In the genomic region with DNA sequence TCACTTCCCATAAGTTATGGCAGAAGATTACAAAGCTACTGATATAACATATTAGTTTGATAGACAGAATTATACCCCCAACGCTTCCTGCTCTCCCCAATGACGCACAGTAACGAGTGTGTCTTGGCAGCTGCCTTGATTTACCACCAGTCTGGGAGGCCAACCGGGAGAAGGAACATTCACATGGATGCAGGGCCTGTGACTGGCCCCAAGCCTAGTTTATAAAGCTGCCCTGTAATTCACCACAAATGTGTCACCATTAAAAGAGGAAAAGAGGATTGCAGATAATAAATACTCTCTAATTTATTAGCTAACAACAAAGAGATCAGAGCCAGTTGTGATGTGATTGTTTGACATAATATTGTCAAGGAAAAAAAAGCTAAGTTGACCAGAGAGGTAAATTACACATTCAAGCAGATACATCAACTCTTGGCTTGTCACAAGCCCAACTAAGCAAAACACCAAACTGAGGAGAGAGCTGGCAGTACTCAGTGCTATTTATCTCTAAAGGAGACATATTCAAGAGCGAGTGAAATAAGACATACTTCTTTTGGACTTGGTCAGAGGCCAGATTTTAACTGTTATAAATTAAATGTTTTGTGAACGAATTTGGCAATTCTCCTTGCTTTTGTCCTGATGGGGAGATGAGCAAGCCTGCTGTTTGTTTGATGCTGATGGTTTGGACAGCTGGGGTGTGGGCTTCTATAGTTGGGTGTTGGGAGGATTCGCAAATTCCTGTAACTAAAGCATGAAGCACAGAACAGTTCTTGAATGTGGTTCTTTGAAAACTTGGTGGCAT, we compare ENCODE assay signal across 8 mouse cellular contexts.
A peak's percentile ranks its signal among the peaks of the same experiment; 100 is the strongest.
DNase-seq lines count a peak whose midpoint lies in the region; ATAC-seq and TF ChIP-seq lines count a peak whose summit lies in the region.

No protein-coding gene starts in this region.

- H3K4me1 ChIP-seq in lung, adult 2 months (ENCODE audit: control insufficient read depth, insufficient read depth, low read length), result peaks cover 11% of the 10 kb centered on the region
- H3K4me1 ChIP-seq in intestine, embryonic 15.5 days (replicated peaks), result peaks cover 7% of the 10 kb centered on the region; the same call in 1 of the 2 replicates
- H3K4me1 ChIP-seq in limb, embryonic 14.5 days (ENCODE audit: control insufficient read depth, insufficient read depth, low read length), result no peaks in the 10 kb centered on the region
- H3K4me1 ChIP-seq in forebrain, embryonic 12.5 days, result no peaks in the 10 kb centered on the region

- WGBS in lung, adult 2 months, result 28% methylated on average over 7 of the region's 7 CpGs
- 35% methylated on average over 7 of the region's 7 CpGs for WGBS in intestine, embryonic 15.5 days
- WGBS in limb, embryonic 14.5 days, result 27% methylated on average over 7 of the region's 7 CpGs
- WGBS in forebrain, embryonic 12.5 days, result 82% methylated on average over 7 of the region's 7 CpGs

- H3K27ac ChIP-seq in intestine, embryonic 15.5 days, result peak overlapping the region; percentile 25; the same call in 1 of the 2 replicates
- H3K27ac ChIP-seq in limb, embryonic 14.5 days (replicated peaks; ENCODE audit: low read depth, low read length), result no peak overlapping the region
- no peak overlapping the region for H3K27ac ChIP-seq in forebrain, embryonic 12.5 days

- no peak for TF ChIP-seq CTCF in lung, adult 2 months (IDR thresholded peaks at IDR 0.05; ENCODE audit: insufficient read depth, low read length)

- peak; percentile 53 to 69 for DNase-seq in lung, adult 18-20 months
- DNase-seq in lung, adult 2 months, result no peak
- peak; percentile 63 for DNase-seq in limb, embryonic 14.5 days (ENCODE audit: low spot score)
- peak; percentile 51 for DNase-seq in yolk sac, embryonic 10.5 days (ENCODE audit: low spot score)
- no peak for DNase-seq in right cerebral cortex, postnatal 25 days
- no peak for DNase-seq in right cerebral cortex, postnatal 4 days

- no peaks in the 10 kb centered on the region for H3K36me3 ChIP-seq in intestine, embryonic 15.5 days
- no peaks in the 10 kb centered on the region for H3K36me3 ChIP-seq in limb, embryonic 14.5 days (ENCODE audit: control insufficient read depth, insufficient read depth, low read length)
- H3K36me3 ChIP-seq in forebrain, embryonic 12.5 days (replicated peaks), result no peaks in the 10 kb centered on the region

- no peak overlapping the region for H3K4me3 ChIP-seq in lung, adult 2 months (replicated peaks; ENCODE audit: extremely low read depth, low read depth, low read length)
- no peak overlapping the region for H3K4me3 ChIP-seq in intestine, embryonic 15.5 days (replicated peaks)
- no peak overlapping the region for H3K4me3 ChIP-seq in limb, embryonic 14.5 days (replicated peaks; ENCODE audit: low read length)
- no peak overlapping the region for H3K4me3 ChIP-seq in forebrain, embryonic 12.5 days (replicated peaks)

- H3K4me2 ChIP-seq in intestine, embryonic 15.5 days (replicated peaks), result no peak overlapping the region
- no peak overlapping the region for H3K4me2 ChIP-seq in limb, embryonic 14.5 days (replicated peaks; ENCODE audit: low read depth, low read length, severe bottlenecking)
- H3K4me2 ChIP-seq in forebrain, embryonic 12.5 days, result no peak overlapping the region

- no peaks in the 10 kb centered on the region for H3K9me3 ChIP-seq in intestine, embryonic 15.5 days
- H3K9me3 ChIP-seq in limb, embryonic 14.5 days (ENCODE audit: control insufficient read depth, low read length), result no peaks in the 10 kb centered on the region
- H3K9me3 ChIP-seq in forebrain, embryonic 12.5 days, result no peaks in the 10 kb centered on the region

- no peaks in the 10 kb centered on the region for H3K27me3 ChIP-seq in intestine, embryonic 15.5 days (replicated peaks)
- no peaks in the 10 kb centered on the region for H3K27me3 ChIP-seq in limb, embryonic 14.5 days (ENCODE audit: control insufficient read depth, insufficient read depth, low read length)
- peaks cover 27% of the 10 kb centered on the region for H3K27me3 ChIP-seq in forebrain, embryonic 12.5 days

- TF ChIP-seq POLR2A in lung, adult 2 months (IDR thresholded peaks at IDR 0.05; ENCODE audit: borderline replicate concordance, extremely low read depth, low read depth, low read length), result no peak
- TF ChIP-seq POLR2A in limb, embryonic 14.5 days (IDR thresholded peaks at IDR 0.05; ENCODE audit: borderline replicate concordance, extremely low read depth, insufficient read depth, insufficient read length), result no peak

- ATAC-seq in intestine, embryonic 15.5 days, result peak; percentile 91
- no peak for ATAC-seq in limb, embryonic 14.5 days (ENCODE audit: low FRiP score, low read depth)
- no peak for ATAC-seq in forebrain, embryonic 12.5 days (ENCODE audit: low FRiP score)

- no peak overlapping the region for H3K9ac ChIP-seq in intestine, embryonic 15.5 days
- H3K9ac ChIP-seq in limb, embryonic 14.5 days (ENCODE audit: low read depth, low read length, severe bottlenecking), result no peak overlapping the region
- H3K9ac ChIP-seq in forebrain, embryonic 12.5 days, result no peak overlapping the region

Comparison
In these comparisons a context has a peak if more than half of its experiments do, and no peak if none do; other contexts are left out.
1. DNase-seq: peak in lung, adult 18-20 months (2 of 2), limb, embryonic 14.5 days (single experiment) and yolk sac, embryonic 10.5 days (single experiment); none in lung, adult 2 months (single experiment), right cerebral cortex, postnatal 25 days (single experiment) and right cerebral cortex, postnatal 4 days (single experiment).